Mouse (Mus musculus): ENCODE results near the gene Alcam. TPM values are rescaled to one million over a fixed set of nuclear protein-coding genes. Genes with fewer than 3 reads are reported as not detected.
A peak's percentile ranks its signal among the peaks of the same experiment; 100 is the strongest.

Gene Alcam
- polyA plus RNA-seq, 1 experiment from 2014 or later = 52.5 TPM

GRCm38 (mm10) chr16:52449889-52450244, 4.0 kb downstream of the Alcam start:
- peaks cover 5% of the 10 kb centered on the region; the same call in 1 of the 2 replicates for H3K4me1 ChIP-seq (replicated peaks; ENCODE audit: control insufficient read depth, insufficient read depth, low read length)
- peak overlapping the region; percentile 48 for H3K4me2 ChIP-seq (ENCODE audit: low read depth, low read length, severe bottlenecking)
- no peak overlapping the region for H3K27ac ChIP-seq (ENCODE audit: low read depth, low read length)
- ATAC-seq (replicated peaks; ENCODE audit: low FRiP score) (no peak), DNase-seq (ENCODE audit: low spot score) (no peak)
- peak overlapping the region; percentile 55 for H3K9ac ChIP-seq (ENCODE audit: low read length)
- H3K36me3 ChIP-seq (ENCODE audit: control insufficient read depth, insufficient read depth, low read length) = no peaks in the 10 kb centered on the region
- WGBS = 0% methylated on average over 3 of the region's 3 CpGs
- H3K9me3 ChIP-seq (ENCODE audit: control insufficient read depth, low read length) = no peaks in the 10 kb centered on the region
- peak overlapping the region; percentile 44 for H3K4me3 ChIP-seq (ENCODE audit: low read depth, low read length)
- H3K27me3 ChIP-seq (ENCODE audit: control insufficient read depth, insufficient read depth, low read length) = peaks cover 10% of the 10 kb centered on the region

GRCm38 (mm10) chr16:52445984-52446383, 7.9 kb downstream of the Alcam start:
- H3K9me3 ChIP-seq (ENCODE audit: control insufficient read depth, low read length) = no peaks in the 10 kb centered on the region
- no peak overlapping the region for H3K9ac ChIP-seq (ENCODE audit: low read length)
- H3K4me1 ChIP-seq (replicated peaks; ENCODE audit: control insufficient read depth, insufficient read depth, low read length) = no peaks in the 10 kb centered on the region
- 91% methylated on average over 3 of the region's 3 CpGs for WGBS
- no peak overlapping the region for H3K4me2 ChIP-seq (ENCODE audit: low read depth, low read length, severe bottlenecking)
- H3K4me3 ChIP-seq (ENCODE audit: low read depth, low read length) = no peak overlapping the region
- H3K36me3 ChIP-seq (ENCODE audit: control insufficient read depth, insufficient read depth, low read length) = no peaks in the 10 kb centered on the region
- DNase-seq (ENCODE audit: low spot score) (no peak), ATAC-seq (replicated peaks; ENCODE audit: low FRiP score) (no peak)
- no peak overlapping the region for H3K27ac ChIP-seq (ENCODE audit: low read depth, low read length)
- H3K27me3 ChIP-seq (ENCODE audit: control insufficient read depth, insufficient read depth, low read length) = no peaks in the 10 kb centered on the region; the same call in 1 of the 2 replicates

- DNase-seq (ENCODE audit: low spot score) (no peak), ATAC-seq (replicated peaks; ENCODE audit: low FRiP score) (no peak)
- Histone ChIP-seq H3K9me3 (ENCODE audit: control insufficient read depth, low read length) (no peaks in the 10 kb centered on the region), H3K27me3 (ENCODE audit: control insufficient read depth, insufficient read depth, low read length) (no peaks in the 10 kb centered on the region), H3K4me3 (ENCODE audit: low read depth, low read length) (no peak overlapping the region), H3K4me2 (ENCODE audit: low read depth, low read length, severe bottlenecking) (no peak overlapping the region), H3K4me1 (replicated peaks; ENCODE audit: control insufficient read depth, insufficient read depth, low read length) (no peaks in the 10 kb centered on the region), H3K27ac (ENCODE audit: low read depth, low read length) (no peak overlapping the region), H3K36me3 (ENCODE audit: control insufficient read depth, insufficient read depth, low read length) (no peaks in the 10 kb centered on the region), H3K9ac (ENCODE audit: low read length) (no peak overlapping the region)
- 52% methylated on average over 9 of the region's 9 CpGs for WGBS
These were observed 10.0 kb downstream of the Alcam start for GRCm38 (mm10) chr16:52443635-52444505.

- H3K36me3 ChIP-seq (ENCODE audit: control insufficient read depth, insufficient read depth, low read length) = no peaks in the 10 kb centered on the region
- WGBS = 74% methylated on average over 1 of the region's 1 CpGs
- no peaks in the 10 kb centered on the region for H3K4me1 ChIP-seq (replicated peaks; ENCODE audit: control insufficient read depth, insufficient read depth, low read length)
- H3K9me3 ChIP-seq (ENCODE audit: control insufficient read depth, low read length) = no peaks in the 10 kb centered on the region
- no peak overlapping the region for H3K27ac ChIP-seq (ENCODE audit: low read depth, low read length)
- ATAC-seq (replicated peaks; ENCODE audit: low FRiP score) = no peak
- DNase-seq (ENCODE audit: low spot score) = no peak
- no peak overlapping the region for H3K4me3 ChIP-seq (ENCODE audit: low read depth, low read length)
- no peaks in the 10 kb centered on the region for H3K27me3 ChIP-seq (ENCODE audit: control insufficient read depth, insufficient read depth, low read length)
- no peak overlapping the region for H3K9ac ChIP-seq (ENCODE audit: low read length)
- no peak overlapping the region for H3K4me2 ChIP-seq (ENCODE audit: low read depth, low read length, severe bottlenecking)
These were observed 10.8 kb downstream of the Alcam start for GRCm38 (mm10) chr16:52443055-52443454.

DNA sequence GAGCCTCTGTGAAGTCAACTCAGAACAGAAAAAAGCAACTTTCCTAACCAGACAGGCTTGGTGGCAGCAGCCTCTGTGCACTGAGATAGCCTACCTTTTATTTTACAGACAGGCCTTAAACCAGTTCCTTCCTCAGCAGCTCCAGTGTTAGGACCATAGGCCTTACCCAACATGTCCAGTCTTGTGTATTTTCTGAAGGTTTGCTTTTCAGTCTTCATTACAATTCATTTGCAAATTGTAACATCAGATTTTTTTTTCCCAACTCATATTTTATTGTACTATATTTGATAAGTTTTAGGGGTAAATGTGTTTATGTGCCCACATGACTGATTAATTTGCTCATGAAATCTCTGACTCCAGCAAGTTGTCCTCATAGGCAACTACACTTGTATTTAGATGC, 14.3 kb downstream of the Alcam start:
- no peak overlapping the region for H3K27ac ChIP-seq (ENCODE audit: low read depth, low read length)
- H3K4me2 ChIP-seq (ENCODE audit: low read depth, low read length, severe bottlenecking) = no peak overlapping the region
- no peak overlapping the region for H3K9ac ChIP-seq (ENCODE audit: low read length)
- H3K27me3 ChIP-seq (ENCODE audit: control insufficient read depth, insufficient read depth, low read length) = no peaks in the 10 kb centered on the region
- no peak overlapping the region for H3K4me3 ChIP-seq (ENCODE audit: low read depth, low read length)
- no peaks in the 10 kb centered on the region for H3K4me1 ChIP-seq (replicated peaks; ENCODE audit: control insufficient read depth, insufficient read depth, low read length)
- no peak for DNase-seq (ENCODE audit: low spot score)
- ATAC-seq (replicated peaks; ENCODE audit: low FRiP score) = no peak
- no peaks in the 10 kb centered on the region for H3K36me3 ChIP-seq (ENCODE audit: control insufficient read depth, insufficient read depth, low read length)
- H3K9me3 ChIP-seq (ENCODE audit: control insufficient read depth, low read length) = no peaks in the 10 kb centered on the region

DNA sequence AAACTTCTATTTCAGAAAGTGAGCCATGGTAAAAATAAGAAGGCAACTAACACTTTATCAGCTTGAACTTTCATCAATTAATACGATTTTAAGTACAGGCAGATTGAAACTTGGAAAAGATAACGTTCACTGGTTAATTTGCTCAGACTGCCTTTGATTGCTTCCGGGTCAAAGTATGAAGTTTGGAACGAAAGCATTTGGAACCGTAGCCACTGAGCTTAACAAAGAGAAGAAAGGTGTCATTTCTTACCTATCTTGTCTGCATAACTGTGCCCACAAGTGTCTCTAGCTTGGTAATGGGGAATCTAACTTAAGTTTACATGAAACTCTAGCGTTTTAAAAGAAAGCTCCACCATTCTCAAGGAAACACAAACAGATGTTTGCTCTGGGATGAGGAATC, 14.9 kb downstream of the Alcam start:
- ATAC-seq (replicated peaks; ENCODE audit: low FRiP score) (no peak), DNase-seq (ENCODE audit: low spot score) (no peak)
- Histone ChIP-seq H3K9ac (ENCODE audit: low read length) (no peak overlapping the region), H3K9me3 (ENCODE audit: control insufficient read depth, low read length) (no peaks in the 10 kb centered on the region), H3K4me3 (ENCODE audit: low read depth, low read length) (no peak overlapping the region), H3K4me1 (replicated peaks; ENCODE audit: control insufficient read depth, insufficient read depth, low read length) (no peaks in the 10 kb centered on the region), H3K27me3 (ENCODE audit: control insufficient read depth, insufficient read depth, low read length) (no peaks in the 10 kb centered on the region), H3K27ac (ENCODE audit: low read depth, low read length) (no peak overlapping the region), H3K36me3 (ENCODE audit: control insufficient read depth, insufficient read depth, low read length) (no peaks in the 10 kb centered on the region), H3K4me2 (ENCODE audit: low read depth, low read length, severe bottlenecking) (no peak overlapping the region)
- 89% methylated on average over 6 of the region's 6 CpGs for WGBS

DNA sequence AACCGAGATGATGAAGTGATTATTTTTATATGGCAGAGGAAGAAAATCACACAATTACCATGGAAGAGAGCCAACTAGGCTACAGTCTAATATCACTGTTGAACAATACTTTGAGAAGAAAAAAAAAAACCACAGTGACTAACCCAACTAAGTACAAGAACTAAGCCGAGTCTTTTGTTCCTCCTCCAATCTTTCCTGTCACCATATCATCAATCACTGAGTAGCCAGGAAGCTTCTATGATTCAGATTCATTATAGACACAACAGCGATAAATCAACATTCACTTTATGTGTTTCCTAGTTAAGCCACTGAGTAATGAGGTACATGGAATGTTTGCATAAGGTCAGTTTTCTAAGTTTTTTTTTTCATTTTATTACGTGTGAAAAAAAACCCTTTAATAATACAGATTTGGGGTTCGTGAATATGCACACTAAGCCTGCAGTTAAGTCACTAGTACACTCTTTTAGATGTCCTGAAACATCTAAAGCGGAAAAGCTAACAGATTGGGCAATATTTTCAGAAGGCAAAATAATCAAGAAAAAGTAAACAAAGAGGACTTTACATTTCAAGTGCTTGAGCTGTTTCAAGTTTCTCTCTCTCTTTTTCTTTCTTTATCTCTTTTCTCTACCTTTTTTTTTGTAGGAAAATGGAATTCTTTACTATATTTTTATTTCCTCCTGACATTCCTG, 15.5 kb downstream of the Alcam start:
- no peak overlapping the region for H3K4me3 ChIP-seq (ENCODE audit: low read depth, low read length)
- ATAC-seq (replicated peaks; ENCODE audit: low FRiP score) (no peak), DNase-seq (ENCODE audit: low spot score) (no peak)
- H3K27ac ChIP-seq (ENCODE audit: low read depth, low read length) = no peak overlapping the region
- H3K27me3 ChIP-seq (ENCODE audit: control insufficient read depth, insufficient read depth, low read length) = no peaks in the 10 kb centered on the region
- no peaks in the 10 kb centered on the region for H3K4me1 ChIP-seq (replicated peaks; ENCODE audit: control insufficient read depth, insufficient read depth, low read length)
- no peak overlapping the region for H3K9ac ChIP-seq (ENCODE audit: low read length)
- WGBS = 92% methylated on average over 6 of the region's 6 CpGs
- no peaks in the 10 kb centered on the region for H3K9me3 ChIP-seq (ENCODE audit: control insufficient read depth, low read length)
- H3K36me3 ChIP-seq (ENCODE audit: control insufficient read depth, insufficient read depth, low read length) = no peaks in the 10 kb centered on the region
- H3K4me2 ChIP-seq (ENCODE audit: low read depth, low read length, severe bottlenecking) = no peak overlapping the region

- WGBS = 83% methylated on average over 11 of the region's 11 CpGs
- H3K27ac ChIP-seq (ENCODE audit: low read depth, low read length) = no peak overlapping the region
These were observed 20.7 kb downstream of the Alcam start for GRCm38 (mm10) chr16:52433189-52433588.

More at GRCm38 (mm10) chr16:52433189-52433588, 20.7 kb downstream of the Alcam start:
- no peaks in the 10 kb centered on the region for H3K9me3 ChIP-seq (ENCODE audit: control insufficient read depth, low read length)
- no peak overlapping the region for H3K4me2 ChIP-seq (ENCODE audit: low read depth, low read length, severe bottlenecking)
- no peaks in the 10 kb centered on the region for H3K27me3 ChIP-seq (ENCODE audit: control insufficient read depth, insufficient read depth, low read length)
- ATAC-seq (replicated peaks; ENCODE audit: low FRiP score) = no peak
- no peaks in the 10 kb centered on the region for H3K4me1 ChIP-seq (replicated peaks; ENCODE audit: control insufficient read depth, insufficient read depth, low read length)
- no peak overlapping the region for H3K9ac ChIP-seq (ENCODE audit: low read length)
- no peak for DNase-seq (ENCODE audit: low spot score)
- H3K36me3 ChIP-seq (ENCODE audit: control insufficient read depth, insufficient read depth, low read length) = no peaks in the 10 kb centered on the region
- H3K4me3 ChIP-seq (ENCODE audit: low read depth, low read length) = no peak overlapping the region
